In genomic region chr4:151074817-151075216, GRCm38 (mm10) we compare ENCODE assay signal across 11 mouse cellular contexts. TPM values are rescaled to one million over a fixed set of nuclear protein-coding genes. Genes with fewer than 3 reads are reported as not detected.
"Had no signal": no experiment of that assay in that cellular context is flagged by ENCODE, and none has a peak within 500 bp of the region (broad histone marks: within the 10 kb centered on the region; RNA-seq: fewer than 3 reads in every experiment).

No protein-coding gene starts in this region.

- H3K9me3 ChIP-seq: midbrain, embryonic 10.5 days; midbrain, embryonic 12.5 days; neural tube, embryonic 13.5 days; neural tube, embryonic 15.5 days had no signal

- H3K4me3 ChIP-seq: midbrain, embryonic 10.5 days; midbrain, embryonic 12.5 days; myocyte; neural tube, embryonic 13.5 days; neural tube, embryonic 15.5 days had no signal

- H3K9ac ChIP-seq: lung, embryonic 14.5 days; midbrain, embryonic 12.5 days; neural tube, embryonic 13.5 days; neural tube, embryonic 15.5 days had no signal

- H3K27ac ChIP-seq: midbrain, embryonic 10.5 days; neural tube, embryonic 13.5 days; neural tube, embryonic 15.5 days had no signal

- H3K4me1 ChIP-seq: midbrain, embryonic 12.5 days; neural tube, embryonic 13.5 days; neural tube, embryonic 15.5 days had no signal

- H3K27me3 ChIP-seq: midbrain, embryonic 12.5 days; neural tube, embryonic 13.5 days; neural tube, embryonic 15.5 days had no signal

- H3K4me2 ChIP-seq: lung, embryonic 14.5 days; midbrain, embryonic 12.5 days; neural tube, embryonic 13.5 days; neural tube, embryonic 15.5 days had no signal

- ATAC-seq: midbrain, embryonic 16.5 days had no signal

RNA-seq across cellular contexts. Expression of gene Gm13090, which starts 14.6 kb away (rescaled TPM):
- polyA plus RNA-seq: lung, embryonic 14.5 days; lung, embryonic 16.5 days; midbrain, embryonic 10.5 days; midbrain, embryonic 12.5 days; midbrain, embryonic 16.5 days; myocyte; neural tube, embryonic 15.5 days; small intestine, adult 2 months; stomach, embryonic 16.5 days; thymus, postnatal 0 days had no signal
